21 mouse cellular contexts compared by ENCODE assay signal in genomic region chr11:86929985-86930384, GRCm38 (mm10).
A peak's percentile ranks its signal among the peaks of the same experiment; 100 is the strongest.
DNase-seq lines count a peak whose midpoint lies in the region; ATAC-seq lines count a peak whose summit lies in the region.
"Had no signal": no experiment of that assay in that cellular context is flagged by ENCODE, and none has a peak within 500 bp of the region (broad histone marks: within the 10 kb centered on the region; RNA-seq: fewer than 3 reads in every experiment).

No protein-coding gene starts in this region.

- peak overlapping the region; percentile 65; the same call in 1 of the 2 replicates for H3K27ac ChIP-seq in hindbrain, embryonic 14.5 days
- no peak overlapping the region for H3K27ac ChIP-seq in hindbrain, embryonic 10.5 days
- peak overlapping the region; percentile 60; the same call in 1 of the 2 replicates for H3K27ac ChIP-seq in midbrain, embryonic 13.5 days
- no peak overlapping the region for H3K27ac ChIP-seq in midbrain, embryonic 14.5 days (replicated peaks; ENCODE audit: low read depth, low read length)
- H3K27ac ChIP-seq: embryonic facial prominence, embryonic 13.5 days; heart, embryonic 13.5 days; hindbrain, embryonic 12.5 days had no signal

- H3K4me2 ChIP-seq in hindbrain, embryonic 14.5 days (replicated peaks) = no peak overlapping the region
- H3K4me2 ChIP-seq in midbrain, embryonic 13.5 days (replicated peaks) = no peak overlapping the region
- H3K4me2 ChIP-seq in midbrain, embryonic 14.5 days (ENCODE audit: low read length) = no peak overlapping the region
- H3K4me2 ChIP-seq: embryonic facial prominence, embryonic 13.5 days; heart, embryonic 13.5 days; hindbrain, embryonic 12.5 days had no signal

- H3K27me3 ChIP-seq in hindbrain, embryonic 14.5 days (ENCODE audit: control insufficient read depth, insufficient read depth, low read length) = no peaks in the 10 kb centered on the region
- H3K27me3 ChIP-seq in hindbrain, embryonic 10.5 days (ENCODE audit: insufficient read depth, poor library complexity, severe bottlenecking) = no peaks in the 10 kb centered on the region
- no peaks in the 10 kb centered on the region for H3K27me3 ChIP-seq in midbrain, embryonic 13.5 days
- H3K27me3 ChIP-seq in midbrain, embryonic 14.5 days (ENCODE audit: control insufficient read depth, insufficient read depth, low read length) = no peaks in the 10 kb centered on the region
- H3K27me3 ChIP-seq: embryonic facial prominence, embryonic 13.5 days; heart, embryonic 13.5 days; hindbrain, embryonic 12.5 days had no signal

- H3K9me3 ChIP-seq in hindbrain, embryonic 14.5 days (ENCODE audit: control insufficient read depth, low read length) = no peaks in the 10 kb centered on the region
- H3K9me3 ChIP-seq in hindbrain, embryonic 10.5 days = no peaks in the 10 kb centered on the region
- H3K9me3 ChIP-seq in midbrain, embryonic 13.5 days = no peaks in the 10 kb centered on the region
- no peaks in the 10 kb centered on the region for H3K9me3 ChIP-seq in midbrain, embryonic 14.5 days (ENCODE audit: control insufficient read depth, low read length)
- H3K9me3 ChIP-seq: embryonic facial prominence, embryonic 13.5 days; G1E; heart, embryonic 13.5 days; hindbrain, embryonic 12.5 days had no signal

- peak; percentile 58 for DNase-seq in adrenal gland, adult 2 months
- DNase-seq in adrenal gland, postnatal 10 days = no peak
- no peak for DNase-seq in hindbrain, embryonic 14.5 days (ENCODE audit: low spot score)
- no peak for DNase-seq in hindbrain, embryonic 10.5 days (ENCODE audit: low spot score)
- DNase-seq in midbrain, embryonic 14.5 days = no peak
- no peak for DNase-seq in ovary, postnatal 14 days (ENCODE audit: low spot score)
- DNase-seq: adrenal gland, postnatal 14 days; B cell, adult 2 months; cerebellum, adult 11-12 months; cerebellum, adult 9-10 months; cerebellum, postnatal 25 days; gastrocnemius, postnatal 36 days; heart, adult 11 months; heart, postnatal 36 days had no signal

- no peak overlapping the region for H3K9ac ChIP-seq in hindbrain, embryonic 14.5 days
- no peak overlapping the region for H3K9ac ChIP-seq in midbrain, embryonic 13.5 days (replicated peaks)
- H3K9ac ChIP-seq in midbrain, embryonic 14.5 days (replicated peaks; ENCODE audit: low read length) = no peak overlapping the region
- H3K9ac ChIP-seq: embryonic facial prominence, embryonic 13.5 days; heart, embryonic 13.5 days; hindbrain, embryonic 12.5 days had no signal

- ATAC-seq in hindbrain, embryonic 14.5 days (ENCODE audit: low FRiP score) = no peak
- no peak for ATAC-seq in midbrain, embryonic 13.5 days
- ATAC-seq in midbrain, embryonic 14.5 days (ENCODE audit: low FRiP score, low TSS enrichment) = no peak
- ATAC-seq: CD4-positive, CD25-positive, alpha-beta regulatory T cell, adult 4 months; intestine, embryonic 16.5 days had no signal

- H3K4me3 ChIP-seq in hindbrain, embryonic 14.5 days (replicated peaks; ENCODE audit: low read length) = no peak overlapping the region
- no peak overlapping the region for H3K4me3 ChIP-seq in hindbrain, embryonic 10.5 days
- H3K4me3 ChIP-seq in midbrain, embryonic 13.5 days (replicated peaks) = no peak overlapping the region
- H3K4me3 ChIP-seq in midbrain, embryonic 14.5 days (replicated peaks; ENCODE audit: low read depth, low read length) = no peak overlapping the region
- H3K4me3 ChIP-seq: embryonic facial prominence, embryonic 13.5 days; heart, embryonic 13.5 days; hindbrain, embryonic 12.5 days had no signal

- no peaks in the 10 kb centered on the region for H3K36me3 ChIP-seq in hindbrain, embryonic 14.5 days (replicated peaks; ENCODE audit: control insufficient read depth, insufficient read depth)
- no peaks in the 10 kb centered on the region for H3K36me3 ChIP-seq in hindbrain, embryonic 10.5 days
- H3K36me3 ChIP-seq in midbrain, embryonic 13.5 days = no peaks in the 10 kb centered on the region
- no peaks in the 10 kb centered on the region for H3K36me3 ChIP-seq in midbrain, embryonic 14.5 days (ENCODE audit: control insufficient read depth, insufficient read depth, low read length)
- H3K36me3 ChIP-seq: embryonic facial prominence, embryonic 13.5 days; G1E; heart, embryonic 13.5 days; hindbrain, embryonic 12.5 days had no signal

- H3K4me1 ChIP-seq in hindbrain, embryonic 14.5 days (replicated peaks; ENCODE audit: control insufficient read depth, insufficient read depth, low read length) = no peaks in the 10 kb centered on the region; the same call in 1 of the 2 replicates
- 0 out of 2 replicates have a peak, but pooled peaks cover 3% of the 10 kb centered on the region for H3K4me1 ChIP-seq in hindbrain, embryonic 10.5 days (replicated peaks)
- H3K4me1 ChIP-seq in midbrain, embryonic 13.5 days (replicated peaks) = peaks cover 12% of the 10 kb centered on the region; the same call in 1 of the 2 replicates
- H3K4me1 ChIP-seq in midbrain, embryonic 14.5 days (ENCODE audit: control insufficient read depth, insufficient read depth, low read length) = peaks cover 7% of the 10 kb centered on the region; the same call in 1 of the 2 replicates
- H3K4me1 ChIP-seq: embryonic facial prominence, embryonic 13.5 days; hindbrain, embryonic 12.5 days had no signal

Comparison
In these comparisons a context has a peak if more than half of its experiments do, and no peak if none do; other contexts are left out.
1. H3K27ac ChIP-seq: peak in hindbrain, embryonic 14.5 days (single experiment) and midbrain, embryonic 13.5 days (single experiment); none in hindbrain, embryonic 10.5 days (single experiment) and midbrain, embryonic 14.5 days (single experiment).